Mouse (Mus musculus): ENCODE data around the gene Mrpl24.

The Mrpl24 gene

GRCm38 (mm10) chr3:87947056-87947810 is 27.9 kb downstream of the Mrpl24 start:
- no peak for DNase-seq (ENCODE audit: low spot score in 2 of 2)

DNA sequence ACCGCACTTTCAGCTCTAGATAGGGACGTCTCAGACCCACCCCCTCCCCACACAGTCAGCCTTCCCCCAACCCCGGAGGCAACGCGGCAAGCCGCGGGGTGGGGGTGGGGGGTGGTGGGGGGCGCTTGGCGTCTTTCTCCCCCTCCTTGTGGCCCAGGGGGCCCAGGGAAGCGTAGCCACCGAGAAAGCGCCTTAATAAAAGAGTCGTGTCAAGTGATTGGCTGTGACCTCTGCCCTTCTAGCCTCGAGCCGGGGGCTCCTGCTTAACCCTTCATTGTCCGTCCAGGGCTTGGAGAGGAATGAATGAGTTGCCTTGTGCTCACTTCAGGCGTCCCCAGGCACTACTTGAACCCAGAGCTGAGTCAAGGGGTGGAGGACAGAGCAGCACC is 28.5 kb downstream of the Mrpl24 start:
- no peak for DNase-seq (ENCODE audit: low spot score in 2 of 2)

- no peak for DNase-seq (ENCODE audit: low spot score in 2 of 2)
Measured at GRCm38 (mm10) chr3:87948378-87949265, 29.3 kb downstream of the Mrpl24 start, which contains the start of gene Crabp2. Gene Crabp2, plus strand, starts transcription at chr3:87948666.

GRCm38 (mm10) chr3:87949266-87949954 is 30.1 kb downstream of the Mrpl24 start:
- DNase-seq (ENCODE audit: low spot score in 2 of 2): no peak

DNA sequence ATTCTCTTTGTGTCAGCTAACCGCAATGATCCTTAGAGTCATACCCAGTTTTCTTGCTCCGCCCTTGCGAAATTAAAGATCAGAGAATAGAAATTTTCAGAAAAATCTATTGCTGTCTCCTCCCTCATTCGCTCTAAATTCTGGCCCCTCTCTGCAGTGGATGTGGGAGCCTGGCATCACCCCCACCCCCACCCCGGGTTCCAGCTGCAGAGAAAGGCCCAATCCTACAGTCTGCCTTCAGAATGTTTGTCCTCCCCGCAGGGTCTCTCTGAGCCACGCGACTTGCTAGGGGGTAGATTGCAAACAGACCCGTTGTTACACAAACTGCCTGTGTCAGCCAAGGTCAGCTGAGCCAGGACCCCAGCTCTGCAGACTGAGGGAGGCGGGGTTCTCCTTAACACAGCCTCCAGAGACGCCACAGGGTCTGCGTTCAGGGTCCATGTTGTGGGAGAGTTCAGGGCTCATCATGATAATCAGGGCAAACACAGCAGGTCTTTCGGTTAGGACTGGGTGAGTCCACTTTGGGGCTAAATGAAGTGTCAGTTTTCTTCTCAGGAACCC is 30.7 kb downstream of the Mrpl24 start:
- DNase-seq (ENCODE audit: low spot score in 2 of 2): no peak

DNA sequence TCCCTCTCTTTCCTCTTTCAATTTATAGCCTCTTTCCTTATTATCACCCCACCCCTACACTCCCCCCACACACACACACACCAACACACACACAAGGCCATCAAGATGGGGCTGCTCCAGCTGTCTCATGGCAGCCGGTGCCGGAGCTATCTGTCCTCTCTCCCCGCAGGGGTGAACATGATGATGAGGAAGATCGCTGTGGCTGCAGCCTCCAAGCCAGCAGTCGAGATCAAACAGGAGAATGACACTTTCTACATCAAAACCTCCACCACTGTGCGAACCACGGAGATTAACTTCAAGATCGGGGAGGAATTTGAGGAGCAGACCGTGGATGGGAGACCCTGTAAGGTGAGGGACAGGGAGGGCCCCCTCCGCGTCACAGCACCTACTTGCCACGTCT is 32.6 kb downstream of the Mrpl24 start:
- DNase-seq (ENCODE audit: low spot score in 2 of 2): no peak

GRCm38 (mm10) chr3:87952440-87952839 is 33.1 kb downstream of the Mrpl24 start:
- no peak for DNase-seq (ENCODE audit: low spot score in 2 of 2)

GRCm38 (mm10) chr3:87958056-87958455 is 38.8 kb downstream of the Mrpl24 start:
- DNase-seq (ENCODE audit: low spot score in 2 of 2): no peak

DNA sequence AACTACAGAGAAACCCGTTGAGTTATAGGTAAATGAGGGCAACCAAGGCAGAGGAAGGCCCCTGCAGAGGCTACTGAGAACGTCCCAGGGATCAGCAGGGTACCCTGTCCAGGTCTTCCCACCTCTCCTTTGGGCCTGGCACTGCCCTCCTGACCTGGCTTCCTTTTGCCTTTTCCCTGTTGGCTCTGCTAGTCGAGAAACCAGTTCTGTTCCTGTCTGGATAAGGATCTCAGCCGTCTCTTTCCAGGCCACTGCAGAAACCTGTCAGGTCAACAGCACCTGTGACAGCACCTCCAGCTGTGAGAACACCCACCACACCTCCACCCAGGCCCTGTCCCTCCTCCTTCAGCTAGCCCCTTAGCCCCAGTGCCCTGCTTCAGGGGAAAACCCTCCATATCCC is 39.2 kb downstream of the Mrpl24 start:
- DNase-seq (ENCODE audit: low spot score in 2 of 2): no peak

DNA sequence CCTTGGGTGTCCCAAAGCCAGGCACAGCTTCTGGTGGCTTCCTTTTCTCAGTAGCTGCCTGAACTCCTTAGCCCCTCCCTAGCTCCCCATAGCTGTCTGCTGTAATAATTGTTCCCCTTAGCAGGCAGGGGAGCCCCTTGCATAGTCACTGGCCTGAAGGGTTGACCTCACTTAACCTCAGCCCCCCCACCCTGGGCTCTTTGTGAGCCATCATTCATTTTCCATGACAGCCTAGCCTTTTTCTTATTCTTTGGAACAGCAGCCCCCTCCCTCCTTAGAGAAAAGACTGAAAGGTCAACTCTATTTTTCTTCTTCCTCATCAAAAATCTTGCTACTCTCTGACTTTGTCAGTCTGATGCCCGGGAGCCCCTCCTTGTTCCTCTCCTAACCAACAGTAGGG is 39.7 kb downstream of the Mrpl24 start:
- DNase-seq (ENCODE audit: low spot score in 2 of 2): no peak

DNA sequence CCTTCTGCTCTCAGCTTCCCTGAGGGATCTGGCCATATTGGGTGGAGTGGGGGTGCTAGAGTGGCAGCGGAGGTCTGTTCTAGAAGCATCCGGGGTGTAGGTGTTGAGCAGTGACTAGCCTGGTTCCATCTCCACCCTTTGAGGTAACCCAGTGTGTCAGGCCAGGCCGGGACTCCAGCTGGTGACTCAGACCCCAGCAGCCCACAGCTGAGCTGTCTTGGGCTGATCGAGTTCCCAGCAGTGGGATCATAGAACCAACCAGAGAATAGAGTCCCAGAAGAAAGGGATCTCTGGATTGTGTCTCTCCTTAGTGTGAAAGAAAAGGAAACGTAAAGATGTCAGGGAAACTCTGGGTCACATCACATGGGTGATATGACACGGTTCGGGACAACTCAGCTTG is 40.1 kb downstream of the Mrpl24 start:
- no peak for DNase-seq (ENCODE audit: low spot score in 2 of 2)

GRCm38 (mm10) chr3:87960191-87960585 is 40.9 kb downstream of the Mrpl24 start:
- no peak for DNase-seq (ENCODE audit: low spot score in 2 of 2)

DNA sequence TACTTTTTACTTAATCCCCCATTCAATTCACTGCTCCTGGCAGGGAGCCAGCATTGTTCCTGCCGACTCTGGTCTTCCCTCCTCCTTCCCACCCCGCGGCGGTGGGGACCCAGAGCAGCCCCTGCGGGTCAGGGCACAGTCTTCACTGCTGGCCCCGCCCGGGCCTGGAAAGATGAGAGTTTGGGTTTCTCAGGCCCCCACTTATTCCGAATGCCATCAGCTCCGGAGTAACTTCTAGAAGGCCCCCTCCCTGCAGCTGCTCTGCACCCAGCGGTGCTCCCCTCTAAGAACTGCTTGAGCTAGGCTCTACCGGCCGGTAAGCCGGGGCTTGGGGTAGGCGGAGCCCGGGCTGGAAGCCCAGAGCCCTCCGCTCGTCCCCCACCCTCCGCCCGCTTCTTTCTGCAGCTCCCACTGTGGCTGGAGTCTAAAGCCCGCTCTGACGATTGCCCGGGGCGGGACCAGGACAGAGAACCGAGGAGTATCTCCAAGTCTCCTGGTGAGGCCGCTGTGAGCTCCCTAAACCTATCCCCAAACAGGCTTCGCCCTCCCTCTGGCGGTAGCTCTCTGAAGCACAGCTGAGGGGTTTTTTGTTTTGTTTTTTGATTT is 41.4 kb downstream of the Mrpl24 start:
- DNase-seq (ENCODE audit: low spot score in 2 of 2): peak; percentile 90 to 92

- DNase-seq (ENCODE audit: low spot score in 2 of 2): no peak
Measured at GRCm38 (mm10) chr3:87970184-87970938, 51.1 kb downstream of the Mrpl24 start.

- peak in 1 of 2 experiments; percentile 48 for DNase-seq (ENCODE audit: low spot score in 2 of 2)
Measured at GRCm38 (mm10) chr3:87970939-87971488, 51.7 kb downstream of the Mrpl24 start, which contains the start of gene Nes. Gene Nes, plus strand, starts transcription at chr3:87971078.

DNA sequence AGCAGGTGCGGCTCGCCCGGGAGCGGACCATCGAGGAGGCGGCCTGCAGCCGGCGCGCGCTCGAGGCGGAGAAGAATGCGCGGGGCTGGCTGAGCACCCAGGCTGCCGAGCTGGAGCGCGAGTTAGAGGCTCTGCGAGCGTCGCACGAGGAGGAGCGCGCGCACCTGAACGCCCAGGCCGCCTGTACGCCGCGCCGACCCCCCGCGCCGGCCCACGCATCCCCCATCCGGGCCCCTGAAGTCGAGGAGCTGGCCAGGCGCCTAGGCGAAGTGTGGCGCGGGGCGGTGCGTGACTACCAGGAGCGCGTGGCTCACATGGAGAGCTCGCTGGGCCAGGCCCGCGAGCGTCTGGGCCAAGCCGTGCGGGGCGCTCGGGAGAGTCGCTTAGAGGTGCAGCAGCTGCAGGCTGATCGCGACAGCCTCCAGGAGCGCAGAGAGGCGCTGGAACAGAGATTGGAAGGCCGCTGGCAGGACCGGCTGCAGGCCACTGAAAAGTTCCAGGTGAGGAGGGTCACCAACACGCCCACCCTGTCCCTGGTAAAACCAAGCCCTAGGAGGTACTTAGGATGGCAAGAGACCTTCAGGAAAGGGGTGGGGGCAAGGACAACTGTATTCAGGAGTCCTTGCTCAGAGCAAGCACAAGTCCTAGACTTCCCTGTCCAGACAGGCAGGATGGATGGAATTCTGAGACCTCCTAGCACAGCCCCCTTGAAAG is 52.3 kb downstream of the Mrpl24 start:
- no peak for DNase-seq (ENCODE audit: low spot score in 2 of 2)

GRCm38 (mm10) chr3:87972203-87972664 is 52.9 kb downstream of the Mrpl24 start:
- no peak for DNase-seq (ENCODE audit: low spot score in 2 of 2)

DNA sequence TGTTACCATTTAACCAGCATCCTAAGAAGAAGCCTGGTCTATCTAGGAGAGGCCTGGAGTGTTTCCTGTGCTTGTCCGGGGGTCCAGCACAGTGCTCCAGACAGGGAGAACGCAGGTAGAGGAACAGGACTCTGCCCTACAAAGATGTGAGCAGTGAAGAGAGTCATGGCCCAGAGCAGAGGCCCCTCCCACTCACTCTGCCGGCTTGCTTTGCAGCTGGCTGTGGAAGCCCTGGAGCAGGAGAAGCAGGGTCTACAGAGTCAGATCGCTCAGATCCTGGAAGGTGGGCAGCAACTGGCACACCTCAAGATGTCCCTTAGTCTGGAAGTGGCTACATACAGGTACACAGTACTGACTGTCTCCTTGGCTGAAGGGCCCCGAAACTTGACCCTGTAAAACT is 53.5 kb downstream of the Mrpl24 start:
- DNase-seq (ENCODE audit: low spot score in 2 of 2): no peak

All from urinary bladder, postnatal 4 days (tissue).